Mouse (Mus musculus) bone marrow macrophage, adult 2 months (primary cell): ENCODE data around the gene Tgfbr2. TPM values are rescaled to one million over a fixed set of nuclear protein-coding genes. Genes with fewer than 3 reads are reported as not detected.

Source experiments
- H3K27ac ChIP-seq: 2 replicates; pipeline ENCODE4 v1.5.1; 2012; ENCODE audit warnings: low read depth, low read length; ENCODE audit not compliant: insufficient read depth
- H3K4me1 ChIP-seq: 2 replicates; pipeline ENCODE4 v1.6.1; 2012; ENCODE audit warnings: low read length; ENCODE audit not compliant: control insufficient read depth, insufficient read depth
- H3K4me3 ChIP-seq: 2 replicates; pipeline ENCODE4 v1.5.1; 2012; ENCODE audit warnings: mild to moderate bottlenecking, low read length, moderate library complexity; ENCODE audit not compliant: insufficient read depth
- CTCF ChIP-seq: IDR thresholded peaks from 2 replicates; pipeline ENCODE4 v1.5.1; 2012; ENCODE audit warnings: low read depth, mild to moderate bottlenecking, low read length, moderate library complexity
- POLR2A ChIP-seq: IDR thresholded peaks from 2 replicates; pipeline ENCODE4 v1.6.1; 2012; ENCODE audit warnings: mild to moderate bottlenecking, low read depth, low read length, borderline replicate concordance
- polyA plus RNA-seq: library from polyadenylated mRNA; stranded (reverse); fragments of >200 nt; gene quantifications from 2 replicates; pipeline ENCODE4 v1.2.4, GENCODE M21; 2012; ENCODE audit not compliant: missing spikeins, insufficient read depth, insufficient read length

Tgfbr2 gene
- polyA plus RNA-seq, 1 experiment = 79.7 TPM

GRCm38 (mm10) chr9:116160860-116161259, 14.3 kb downstream of the Tgfbr2 start:
- Histone ChIP-seq H3K27ac (peak overlapping the region; percentile 21), H3K4me1 (peaks cover 34% of the 10 kb centered on the region), H3K4me3 (no peak overlapping the region)
- TF ChIP-seq CTCF (no peak), POLR2A (no peak)

DNA sequence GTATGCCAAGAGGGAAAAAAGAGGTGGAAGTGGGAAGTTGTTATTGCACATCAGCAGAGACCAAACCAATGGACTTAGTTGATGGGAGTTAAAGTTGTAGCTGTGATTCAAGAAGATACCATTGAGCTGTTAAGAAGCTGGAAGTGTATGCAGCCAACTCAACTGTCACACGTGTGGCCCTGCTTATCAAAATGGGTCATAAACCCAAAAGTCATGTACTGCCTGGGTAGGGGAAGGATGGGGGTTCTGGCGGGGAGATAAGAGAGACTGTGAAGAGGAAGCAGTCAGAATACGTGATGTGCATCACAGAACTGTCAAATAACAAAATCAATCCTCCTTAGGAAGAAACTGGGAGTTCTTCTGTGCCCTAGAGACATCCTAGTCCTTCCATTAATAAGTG, 15.1 kb downstream of the Tgfbr2 start:
- H3K4me1 ChIP-seq = peaks cover 30% of the 10 kb centered on the region
- no peak overlapping the region for H3K27ac ChIP-seq
- no peak overlapping the region for H3K4me3 ChIP-seq
- TF ChIP-seq CTCF = no peak

GRCm38 (mm10) chr9:116156501-116156900, 18.7 kb downstream of the Tgfbr2 start:
- Histone ChIP-seq H3K4me1 (peaks cover 31% of the 10 kb centered on the region), H3K27ac (no peak overlapping the region), H3K4me3 (no peak overlapping the region)
- TF ChIP-seq CTCF (no peak), POLR2A (no peak)

DNA sequence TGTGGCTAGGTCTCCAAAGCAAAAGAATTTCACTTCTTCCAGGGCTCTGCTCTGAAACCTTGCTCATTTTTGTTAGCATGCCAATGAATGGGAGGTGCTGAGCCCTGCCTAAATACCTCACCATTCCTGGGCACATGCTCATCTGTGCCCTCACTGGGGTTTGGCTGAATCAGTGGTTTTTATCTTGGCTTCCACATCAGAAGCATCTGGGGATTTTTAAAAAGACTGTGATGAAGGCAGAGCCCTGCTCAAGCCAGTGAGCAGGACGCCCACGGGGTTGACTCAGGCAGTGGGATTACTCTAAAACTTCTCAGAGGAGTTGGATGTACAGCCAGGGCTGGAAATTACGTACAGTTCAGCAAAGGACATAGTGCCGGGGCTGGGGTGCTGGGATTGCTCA, 22.3 kb downstream of the Tgfbr2 start:
- Histone ChIP-seq H3K4me3 (no peak overlapping the region), H3K4me1 (peaks cover 18% of the 10 kb centered on the region), H3K27ac (no peak overlapping the region)
- no peak for TF ChIP-seq CTCF
- TF ChIP-seq POLR2A = no peak

GRCm38 (mm10) chr9:116150725-116151396, 24.3 kb downstream of the Tgfbr2 start:
- H3K4me1 ChIP-seq = peaks cover 29% of the 10 kb centered on the region
- TF ChIP-seq CTCF (no peak), POLR2A (no peak)
- no peak overlapping the region for H3K4me3 ChIP-seq
- no peak overlapping the region for H3K27ac ChIP-seq

DNA sequence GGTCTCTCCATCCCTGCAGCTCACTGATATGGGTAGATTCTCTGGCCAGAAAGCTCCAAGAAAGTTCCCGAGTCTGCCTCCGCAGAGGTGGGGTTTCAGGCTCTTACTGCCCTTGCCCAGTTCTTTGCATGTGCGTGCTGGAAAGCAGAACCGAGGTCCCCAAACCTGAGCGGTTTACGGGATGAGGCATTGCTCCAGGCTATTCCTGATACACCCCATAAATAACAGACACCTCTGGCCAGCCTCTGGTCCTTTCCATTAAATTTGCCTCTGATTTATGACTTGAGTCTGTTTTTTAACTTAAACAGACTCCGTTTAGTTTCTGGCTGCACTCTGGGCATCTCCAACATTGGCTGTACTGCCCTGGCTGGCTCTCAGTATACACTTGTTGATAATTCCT, 26.4 kb downstream of the Tgfbr2 start:
- TF ChIP-seq POLR2A (no peak), CTCF (no peak)
- H3K27ac ChIP-seq = no peak overlapping the region
- H3K4me1 ChIP-seq = peaks cover 37% of the 10 kb centered on the region
- no peak overlapping the region for H3K4me3 ChIP-seq

GRCm38 (mm10) chr9:116146235-116146634, 28.9 kb downstream of the Tgfbr2 start:
- Histone ChIP-seq H3K4me3 (peak overlapping the region; percentile 39), H3K27ac (peak overlapping the region; percentile 97), H3K4me1 (peaks cover 28% of the 10 kb centered on the region)
- TF ChIP-seq POLR2A (no peak), CTCF (no peak)

DNA sequence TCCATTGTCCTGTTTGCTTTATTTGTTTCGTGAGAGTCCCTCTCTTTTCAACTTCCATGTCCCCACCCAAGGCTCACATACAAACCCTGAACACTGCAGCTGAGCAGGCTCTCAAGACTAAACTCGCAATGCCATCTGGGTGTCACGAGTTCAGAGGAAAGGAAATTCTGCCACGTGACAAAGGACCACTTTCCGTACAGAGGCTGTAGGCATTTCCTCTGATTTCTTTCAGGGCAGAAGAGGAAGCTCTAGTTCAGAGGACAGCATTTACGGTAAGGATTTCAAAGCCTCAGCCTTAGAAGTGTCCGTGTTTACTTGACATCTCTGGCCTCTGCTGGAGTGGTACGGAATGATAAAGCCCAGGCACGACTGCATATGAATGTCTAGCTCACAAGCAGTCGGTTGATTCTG, 29.9 kb downstream of the Tgfbr2 start:
- Histone ChIP-seq H3K4me3 (peak overlapping the region; percentile 51), H3K4me1 (peaks cover 35% of the 10 kb centered on the region), H3K27ac (peak overlapping the region; percentile 97)
- TF ChIP-seq POLR2A (no peak), CTCF (no peak)

- TF ChIP-seq POLR2A = no peak
- no peak for TF ChIP-seq CTCF
- H3K27ac ChIP-seq = no peak overlapping the region; the same call in 1 of the 2 replicates
- no peak overlapping the region for H3K4me3 ChIP-seq
- H3K4me1 ChIP-seq = peaks cover 64% of the 10 kb centered on the region
Measured at GRCm38 (mm10) chr9:116140422-116140821, 34.7 kb downstream of the Tgfbr2 start.

- peak overlapping the region; percentile 60 for H3K27ac ChIP-seq
- peaks cover 69% of the 10 kb centered on the region for H3K4me1 ChIP-seq
- TF ChIP-seq POLR2A (no peak), CTCF (no peak)
- H3K4me3 ChIP-seq = no peak overlapping the region
Measured at GRCm38 (mm10) chr9:116139549-116139948, 35.6 kb downstream of the Tgfbr2 start.

- TF ChIP-seq POLR2A (no peak), CTCF (no peak)
- H3K4me1 ChIP-seq = peaks cover 68% of the 10 kb centered on the region
Measured at GRCm38 (mm10) chr9:116138595-116139134, 36.5 kb downstream of the Tgfbr2 start.

DNA sequence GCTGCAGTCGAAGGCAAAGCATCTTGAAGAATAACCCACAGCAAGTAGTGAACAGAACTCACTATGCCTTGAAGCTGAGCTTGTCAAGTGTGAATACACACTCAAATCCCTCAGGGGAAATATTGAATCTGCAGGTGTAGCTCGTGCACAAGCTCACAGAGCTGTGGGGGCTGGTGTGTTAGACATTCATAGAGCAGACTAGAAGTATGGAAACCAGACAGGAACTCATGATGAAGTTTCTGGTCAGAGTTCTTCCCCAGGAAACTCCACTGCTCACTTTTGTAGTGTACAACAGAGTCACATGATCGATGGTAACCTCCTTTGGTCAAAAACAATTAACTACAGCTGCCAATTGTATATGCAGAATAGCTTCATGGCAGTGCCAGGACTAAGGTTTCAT, 37.5 kb downstream of the Tgfbr2 start:
- TF ChIP-seq CTCF = no peak
- Histone ChIP-seq H3K27ac (peak overlapping the region; percentile 77), H3K4me1 (peaks cover 74% of the 10 kb centered on the region), H3K4me3 (no peak overlapping the region)

More at GRCm38 (mm10) chr9:116138595-116139134, 36.5 kb downstream of the Tgfbr2 start:
- Histone ChIP-seq H3K4me3 (no peak overlapping the region), H3K27ac (peak overlapping the region; percentile 7; the same call in 1 of the 2 replicates)
